Mouse (Mus musculus) spleen, adult 2 months (tissue): ENCODE results near the gene Clk3.

Experiments
- CTCF ChIP-seq: fragments of 200-500 bp; IDR thresholded peaks from 2 replicates; pipeline ENCODE4 v1.5.1; 2011; ENCODE audit warnings: mild to moderate bottlenecking, inconsistent platforms; ENCODE audit not compliant: insufficient read depth, insufficient read length, insufficient replicate concordance; ENCODE audit errors: extremely low read depth
- POLR2A ChIP-seq: fragments of 200-500 bp; IDR thresholded peaks from 2 replicates; pipeline ENCODE4 v1.6.1; 2011; ENCODE audit warnings: low read depth, low read length, inconsistent platforms

GRCm38 (mm10) chr9:57720736-57721135 is 44.9 kb downstream of the Clk3 start:
- TF ChIP-seq CTCF (no peak), POLR2A (no peak)
